Mouse (Mus musculus) naive thymus-derived CD4-positive, alpha-beta T cell, adult 2 months (primary cell): ENCODE results near the gene Stxbp1.

Experiments
- DNase-seq: peaks from one replicate; pipeline ENCODE4 v3.0.0-alpha.2; 2011; ENCODE audit warnings: low read depth

The Stxbp1 gene

GRCm38 (mm10) chr2:32752181-32752580 lies 94.9 kb downstream of the Stxbp1 start:
- no peak for DNase-seq

- no peak for DNase-seq
Observed at GRCm38 (mm10) chr2:32751665-32752033, 95.4 kb downstream of the Stxbp1 start.

GRCm38 (mm10) chr2:32750887-32751664 lies 96.0 kb downstream of the Stxbp1 start:
- DNase-seq, result no peak

- no peak for DNase-seq
Observed at GRCm38 (mm10) chr2:32750199-32750598, 96.8 kb downstream of the Stxbp1 start.

GRCm38 (mm10) chr2:32749082-32749481 lies 98.0 kb downstream of the Stxbp1 start:
- no peak for DNase-seq

GRCm38 (mm10) chr2:32744272-32744982 lies 102.6 kb downstream of the Stxbp1 start:
- no peak for DNase-seq

- no peak for DNase-seq
Observed at GRCm38 (mm10) chr2:32742173-32742531, 104.9 kb downstream of the Stxbp1 start.

- no peak for DNase-seq
Observed at GRCm38 (mm10) chr2:32741273-32742172, 105.5 kb downstream of the Stxbp1 start.

GRCm38 (mm10) chr2:32740916-32741272 lies 106.2 kb downstream of the Stxbp1 start, which contains the start of gene 6330409D20Rik:
Gene 6330409D20Rik (minus strand): TSS chr2:32741016.
- DNase-seq, result no peak

GRCm38 (mm10) chr2:32739311-32739710 lies 107.7 kb downstream of the Stxbp1 start:
- DNase-seq, result no peak
